Mouse (Mus musculus): ENCODE measurements around the gene Atp6v1c2. TPM values are rescaled to one million over a fixed set of nuclear protein-coding genes. Genes with fewer than 3 reads are reported as not detected.

Gene Atp6v1c2
- polyA plus RNA-seq, 1 experiment from 2014 or later: 0.62 TPM

DNA sequence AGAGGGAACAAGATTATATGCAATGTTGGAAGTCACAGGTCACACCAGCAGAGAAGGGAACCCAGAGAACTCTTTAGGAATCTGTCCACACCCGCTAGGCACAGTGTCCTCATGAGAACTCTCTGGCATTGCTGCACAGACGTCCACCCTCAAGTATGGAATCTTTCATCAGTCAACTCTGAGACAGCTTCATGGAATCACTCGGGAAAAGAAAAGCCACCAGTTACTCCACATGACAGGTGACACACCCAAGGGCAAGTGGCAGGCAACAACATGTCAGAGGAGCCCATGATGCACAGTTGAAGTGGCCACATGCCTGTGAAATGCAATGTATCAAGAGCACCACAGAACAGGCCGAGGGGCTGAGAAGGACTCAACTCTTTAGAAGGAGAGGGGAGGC is 11.2 kb downstream of the Atp6v1c2 start:
- no peak overlapping the region for H3K4me2 ChIP-seq (replicated peaks)
- no peak overlapping the region for H3K4me3 ChIP-seq (replicated peaks)
- H3K27ac ChIP-seq: no peak overlapping the region
- no peaks in the 10 kb centered on the region for H3K9me3 ChIP-seq
- 77% methylated on average over 4 of the region's 4 CpGs for WGBS
- ATAC-seq: no peak
- H3K4me1 ChIP-seq (replicated peaks): no peaks in the 10 kb centered on the region
- H3K36me3 ChIP-seq: no peaks in the 10 kb centered on the region
- H3K27me3 ChIP-seq: peaks cover 9% of the 10 kb centered on the region
- H3K9ac ChIP-seq (replicated peaks): no peak overlapping the region

DNA sequence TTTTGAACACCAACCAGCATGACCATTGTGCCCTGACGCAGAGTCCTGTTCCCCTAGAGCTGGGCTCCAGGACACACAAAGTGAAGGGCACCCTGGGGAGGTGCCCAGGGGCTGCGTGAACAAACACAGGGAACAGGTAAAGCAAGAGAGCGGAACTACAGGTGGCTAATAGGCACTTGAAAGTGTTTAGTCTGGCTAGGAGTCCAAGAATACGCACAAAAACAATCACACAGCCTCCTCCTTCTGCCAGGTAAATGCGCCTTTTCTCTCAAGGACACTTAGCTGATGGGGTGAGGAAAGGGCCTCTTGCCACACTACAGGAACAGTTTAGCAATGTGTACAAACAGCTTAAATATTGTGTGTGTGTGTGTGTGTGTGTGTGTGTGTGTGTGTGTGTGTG is 13.1 kb downstream of the Atp6v1c2 start:
- Histone ChIP-seq H3K4me3 (replicated peaks) (no peak overlapping the region), H3K27me3 (no peaks in the 10 kb centered on the region), H3K9me3 (no peaks in the 10 kb centered on the region), H3K27ac (no peak overlapping the region), H3K4me1 (replicated peaks) (no peaks in the 10 kb centered on the region), H3K4me2 (replicated peaks) (no peak overlapping the region), H3K9ac (replicated peaks) (no peak overlapping the region), H3K36me3 (no peaks in the 10 kb centered on the region)
- ATAC-seq: no peak
- 89% methylated on average over 5 of the region's 5 CpGs for WGBS

DNA sequence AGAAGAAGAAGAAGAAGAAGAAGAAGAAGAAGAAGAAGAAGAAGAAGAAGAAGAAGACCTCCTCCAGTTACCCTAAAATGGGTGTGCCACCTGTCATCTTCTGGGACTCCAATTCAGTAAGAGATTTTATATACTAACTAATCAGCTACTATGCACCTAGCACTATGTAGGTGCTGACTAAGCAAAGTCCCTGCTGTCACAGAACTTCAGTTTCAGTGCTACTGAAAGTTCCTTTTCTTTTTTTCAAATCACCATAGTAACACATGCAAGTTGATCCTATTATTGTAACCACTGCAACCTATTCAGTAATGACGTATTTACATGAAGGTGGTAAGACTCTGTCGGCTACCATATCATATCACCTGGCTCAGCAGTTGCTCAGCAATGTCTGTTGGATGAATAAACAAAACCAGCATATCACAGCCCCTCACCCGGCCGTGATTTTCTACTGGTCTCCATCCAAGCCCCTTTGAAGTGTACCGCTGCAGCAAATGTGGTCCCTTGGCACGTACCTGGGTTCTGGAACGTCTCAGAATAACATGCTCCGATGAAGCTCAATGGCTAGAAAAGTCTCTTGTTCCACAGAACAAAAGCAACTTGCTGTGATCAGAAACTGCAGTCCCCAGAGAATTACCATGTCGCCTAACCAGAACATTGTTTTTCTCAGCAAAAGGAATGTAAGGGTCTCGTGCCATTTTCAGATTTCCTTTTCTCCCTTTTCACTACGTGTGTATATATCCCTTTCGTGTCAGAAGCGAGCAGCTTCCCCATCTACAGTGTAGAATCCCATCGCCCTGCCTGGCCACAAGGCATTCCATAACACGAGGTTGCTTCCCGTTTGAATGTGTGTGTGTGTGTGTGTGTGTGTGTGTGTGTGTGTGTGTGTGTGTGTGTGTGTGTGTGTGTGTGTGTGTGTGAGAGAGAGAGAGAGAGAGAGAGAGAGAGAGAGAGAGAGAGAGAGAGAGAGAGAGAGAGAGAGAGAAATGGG is 18.0 kb downstream of the Atp6v1c2 start:
- ATAC-seq: no peak
- Histone ChIP-seq H3K9ac (replicated peaks) (no peak overlapping the region), H3K4me1 (replicated peaks) (no peaks in the 10 kb centered on the region), H3K4me3 (replicated peaks) (no peak overlapping the region), H3K4me2 (replicated peaks) (no peak overlapping the region), H3K27ac (no peak overlapping the region), H3K27me3 (no peaks in the 10 kb centered on the region), H3K9me3 (no peaks in the 10 kb centered on the region), H3K36me3 (no peaks in the 10 kb centered on the region)
- 39% methylated on average over 16 of the region's 16 CpGs for WGBS

DNA sequence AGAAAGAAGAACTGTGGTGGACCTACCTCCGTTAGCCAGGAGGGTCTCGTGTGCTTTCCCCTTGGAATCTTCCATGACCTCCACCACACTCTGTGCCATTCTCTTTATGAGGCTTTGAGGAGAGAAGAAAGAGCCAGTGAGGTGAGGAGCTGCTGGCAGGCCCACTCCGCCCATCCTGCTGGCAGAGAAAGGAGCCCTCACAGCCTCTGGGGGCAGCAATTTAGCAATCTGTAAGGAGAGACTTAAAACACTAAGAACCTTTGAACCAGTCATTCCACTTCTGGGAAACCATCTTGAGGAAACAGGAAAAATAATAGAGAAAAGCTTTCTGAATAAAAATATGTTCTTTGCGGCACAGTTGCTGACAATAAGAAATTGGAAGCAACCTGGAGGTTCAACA is 20.9 kb downstream of the Atp6v1c2 start:
- Histone ChIP-seq H3K9ac (replicated peaks) (no peak overlapping the region), H3K4me3 (replicated peaks) (no peak overlapping the region), H3K4me1 (replicated peaks) (no peaks in the 10 kb centered on the region), H3K36me3 (no peaks in the 10 kb centered on the region), H3K9me3 (no peaks in the 10 kb centered on the region), H3K27ac (no peak overlapping the region), H3K4me2 (replicated peaks) (no peak overlapping the region), H3K27me3 (no peaks in the 10 kb centered on the region)
- no peak for ATAC-seq
- WGBS: 42% methylated on average over 4 of the region's 4 CpGs

DNA sequence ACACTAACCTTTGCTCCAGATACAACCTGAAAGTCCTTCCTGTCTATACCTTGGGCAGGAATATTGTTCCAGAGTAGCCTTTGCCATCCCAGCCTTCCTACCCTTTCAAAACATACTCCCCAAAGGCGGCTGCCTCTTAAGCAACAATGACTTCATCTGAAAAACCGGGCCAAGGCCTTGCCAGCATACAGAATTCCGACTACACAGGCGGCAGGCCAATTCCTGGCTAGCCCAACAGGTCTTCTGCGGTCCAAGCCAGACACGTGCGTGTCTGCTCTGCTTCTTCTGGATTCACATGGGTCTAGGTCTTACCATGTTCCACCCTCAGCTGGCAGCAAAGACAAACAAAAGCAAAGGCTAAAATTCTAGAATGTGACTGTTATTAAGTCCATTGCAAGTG is 23.7 kb downstream of the Atp6v1c2 start:
- Histone ChIP-seq H3K27ac (no peak overlapping the region), H3K9me3 (no peaks in the 10 kb centered on the region), H3K9ac (replicated peaks) (no peak overlapping the region), H3K36me3 (no peaks in the 10 kb centered on the region), H3K27me3 (no peaks in the 10 kb centered on the region), H3K4me3 (replicated peaks) (no peak overlapping the region), H3K4me2 (replicated peaks) (no peak overlapping the region), H3K4me1 (replicated peaks) (no peaks in the 10 kb centered on the region)
- ATAC-seq: no peak
- WGBS: 87% methylated on average over 7 of the region's 7 CpGs

DNA sequence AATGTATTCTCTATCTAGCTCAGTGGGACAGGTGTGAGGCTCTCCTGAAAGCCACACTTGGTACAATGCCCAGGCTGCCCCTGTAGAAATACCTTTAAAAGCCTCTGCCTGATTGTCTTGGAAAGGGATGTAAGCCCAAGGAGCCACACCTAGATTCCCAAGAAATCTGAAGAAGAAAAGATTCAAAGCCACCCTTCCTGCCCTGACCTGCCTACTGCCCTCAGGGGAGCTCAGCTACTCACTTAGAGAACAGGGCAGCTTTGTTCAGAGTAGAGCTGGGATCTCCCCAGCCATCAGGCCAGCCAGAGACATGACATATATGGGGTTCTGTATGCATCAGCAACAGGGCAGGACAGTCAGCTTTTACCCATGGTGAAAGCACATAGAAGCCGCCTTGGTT is 29.3 kb downstream of the Atp6v1c2 start:
- WGBS: 100% methylated on average over 1 of the region's 1 CpGs
- no peaks in the 10 kb centered on the region for H3K9me3 ChIP-seq
- H3K27ac ChIP-seq: no peak overlapping the region
- H3K4me2 ChIP-seq (replicated peaks): no peak overlapping the region
- no peaks in the 10 kb centered on the region for H3K36me3 ChIP-seq
- no peak overlapping the region for H3K9ac ChIP-seq (replicated peaks)
- H3K4me1 ChIP-seq (replicated peaks): no peaks in the 10 kb centered on the region
- no peak for ATAC-seq
- no peak overlapping the region for H3K4me3 ChIP-seq (replicated peaks)
- no peaks in the 10 kb centered on the region for H3K27me3 ChIP-seq

DNA sequence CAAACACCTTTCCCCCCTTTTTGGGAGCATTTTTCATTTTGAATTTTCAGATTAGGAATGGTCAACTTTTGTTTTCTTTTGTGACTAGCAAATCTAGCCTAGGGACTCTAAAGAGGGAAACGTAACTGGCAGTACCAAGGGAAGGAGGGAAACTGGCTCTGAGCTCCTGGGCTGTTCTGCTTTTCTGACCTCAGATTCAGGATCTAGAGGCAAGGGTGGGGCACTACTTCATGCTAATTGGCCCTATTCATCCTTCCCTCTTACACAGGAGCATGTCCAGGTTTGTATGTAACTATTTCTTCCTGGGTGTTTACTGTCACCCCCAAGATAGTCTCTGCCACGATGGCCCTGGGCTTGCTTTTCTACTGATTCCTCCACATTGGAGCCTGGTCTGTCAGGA is 32.3 kb downstream of the Atp6v1c2 start:
- no peak for ATAC-seq

DNA sequence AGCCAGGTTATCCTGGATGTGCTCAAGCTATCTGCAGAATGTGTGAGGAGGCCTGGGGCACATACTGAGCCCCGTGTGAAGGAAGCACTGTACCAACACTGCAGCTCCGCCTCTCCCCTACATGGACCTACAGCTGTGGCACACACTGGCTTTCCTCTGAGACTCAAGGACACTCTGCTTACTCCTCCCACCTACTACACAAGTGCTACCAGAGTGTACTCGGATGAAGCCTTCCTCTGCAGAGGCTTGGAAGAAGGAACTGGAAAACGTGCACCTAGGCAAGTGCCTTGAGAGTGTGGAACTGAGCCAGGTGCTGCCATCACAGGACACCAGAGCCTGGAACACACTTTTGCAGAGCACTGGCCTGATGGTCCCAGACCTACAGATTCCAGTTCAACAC is 38.6 kb downstream of the Atp6v1c2 start:
- 75% methylated on average over 4 of the region's 4 CpGs for WGBS
- Histone ChIP-seq H3K27ac (no peak overlapping the region), H3K4me2 (replicated peaks) (no peak overlapping the region), H3K9ac (replicated peaks) (no peak overlapping the region), H3K36me3 (peaks cover 10% of the 10 kb centered on the region; the same call in 1 of the 2 replicates), H3K27me3 (no peaks in the 10 kb centered on the region), H3K4me1 (replicated peaks) (no peaks in the 10 kb centered on the region), H3K4me3 (replicated peaks) (no peak overlapping the region), H3K9me3 (no peaks in the 10 kb centered on the region)
- no peak for ATAC-seq

More for the DNA sequence above, 32.3 kb downstream of the Atp6v1c2 start:
- Histone ChIP-seq H3K27me3 (no peaks in the 10 kb centered on the region), H3K36me3 (no peaks in the 10 kb centered on the region), H3K9me3 (no peaks in the 10 kb centered on the region), H3K4me2 (replicated peaks) (no peak overlapping the region), H3K9ac (replicated peaks) (no peak overlapping the region), H3K4me3 (replicated peaks) (no peak overlapping the region), H3K4me1 (replicated peaks) (no peaks in the 10 kb centered on the region), H3K27ac (no peak overlapping the region)
- 85% methylated on average over 2 of the region's 2 CpGs for WGBS

DNA sequence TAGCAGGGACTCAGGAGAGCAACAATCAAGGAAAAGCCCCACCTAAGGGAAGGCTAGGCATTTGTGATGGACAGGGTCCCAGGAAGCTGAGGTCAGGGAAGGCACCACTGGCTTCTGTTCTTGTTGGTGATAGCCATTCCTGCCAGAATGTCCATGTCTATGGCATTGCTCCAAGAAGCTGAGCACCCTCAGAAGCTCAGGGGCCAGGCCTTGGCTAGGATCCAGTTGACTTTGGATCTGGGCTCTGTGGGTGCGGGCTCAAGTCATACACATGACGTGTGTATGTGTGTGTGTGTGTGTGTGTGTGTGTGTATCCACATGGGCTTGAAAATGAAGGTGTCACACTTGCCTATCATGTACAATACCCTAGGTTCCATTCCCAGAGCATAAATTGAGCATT is 39.2 kb downstream of the Atp6v1c2 start:
- H3K27ac ChIP-seq: no peak overlapping the region

DNA sequence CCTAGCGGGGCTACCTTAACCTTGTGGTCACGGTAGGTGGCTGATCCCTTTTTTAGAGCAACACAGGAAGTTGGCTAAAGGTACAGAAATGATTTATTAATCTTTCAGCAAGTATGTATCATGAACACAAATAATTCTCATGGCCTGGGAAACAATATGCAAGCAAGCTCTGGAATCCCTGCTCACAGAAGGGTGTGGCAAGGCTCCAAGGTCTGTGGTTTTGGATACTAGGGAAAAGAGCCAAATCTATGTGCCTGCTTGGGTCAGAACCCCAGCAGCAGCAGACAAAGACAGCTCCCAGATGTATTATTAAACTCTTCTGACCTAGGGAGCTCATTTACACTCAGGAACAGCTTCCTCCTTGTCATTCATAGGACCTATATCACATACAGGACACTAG is 40.1 kb downstream of the Atp6v1c2 start:
- H3K4me3 ChIP-seq (replicated peaks): no peak overlapping the region
- WGBS: 82% methylated on average over 2 of the region's 2 CpGs
- H3K9me3 ChIP-seq: no peaks in the 10 kb centered on the region
- H3K27me3 ChIP-seq: no peaks in the 10 kb centered on the region
- no peak for ATAC-seq
- peaks cover 25% of the 10 kb centered on the region for H3K36me3 ChIP-seq
- no peak overlapping the region for H3K4me2 ChIP-seq (replicated peaks)
- no peak overlapping the region for H3K9ac ChIP-seq (replicated peaks)
- H3K27ac ChIP-seq: no peak overlapping the region
- no peaks in the 10 kb centered on the region for H3K4me1 ChIP-seq (replicated peaks)

More for the DNA sequence above, 39.2 kb downstream of the Atp6v1c2 start:
- ATAC-seq: no peak
- no peak overlapping the region for H3K4me2 ChIP-seq (replicated peaks)
- H3K36me3 ChIP-seq: peaks cover 16% of the 10 kb centered on the region
- no peaks in the 10 kb centered on the region for H3K27me3 ChIP-seq
- WGBS: 93% methylated on average over 2 of the region's 2 CpGs
- H3K9me3 ChIP-seq: no peaks in the 10 kb centered on the region
- H3K4me1 ChIP-seq (replicated peaks): no peaks in the 10 kb centered on the region
- H3K4me3 ChIP-seq (replicated peaks): no peak overlapping the region
- no peak overlapping the region for H3K9ac ChIP-seq (replicated peaks)

DNA sequence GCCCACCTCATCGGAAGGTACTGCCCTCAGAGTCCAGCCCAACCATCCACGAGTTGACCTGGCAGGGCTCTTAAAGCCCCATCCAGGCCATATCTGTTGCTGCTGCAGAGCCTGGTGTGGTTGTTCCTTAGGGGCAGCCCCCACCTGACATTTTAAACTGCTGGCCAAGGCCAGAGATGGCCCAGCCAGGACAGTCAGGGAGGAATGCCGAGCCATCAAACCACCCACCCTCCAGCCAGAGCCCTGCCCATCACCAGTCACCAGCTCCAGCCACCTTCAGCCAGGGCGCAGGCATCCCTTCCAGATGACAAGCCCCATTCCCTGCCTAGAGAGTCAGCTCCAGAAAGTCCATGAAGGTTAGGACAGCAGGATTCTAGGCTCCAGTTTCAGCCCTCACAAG is 40.7 kb downstream of the Atp6v1c2 start:
- Histone ChIP-seq H3K4me1 (replicated peaks) (no peaks in the 10 kb centered on the region), H3K9me3 (no peaks in the 10 kb centered on the region), H3K9ac (replicated peaks) (no peak overlapping the region), H3K4me2 (replicated peaks) (no peak overlapping the region), H3K27me3 (no peaks in the 10 kb centered on the region), H3K36me3 (peaks cover 30% of the 10 kb centered on the region), H3K27ac (no peak overlapping the region), H3K4me3 (replicated peaks) (no peak overlapping the region)
- 86% methylated on average over 4 of the region's 4 CpGs for WGBS
- no peak for ATAC-seq

DNA sequence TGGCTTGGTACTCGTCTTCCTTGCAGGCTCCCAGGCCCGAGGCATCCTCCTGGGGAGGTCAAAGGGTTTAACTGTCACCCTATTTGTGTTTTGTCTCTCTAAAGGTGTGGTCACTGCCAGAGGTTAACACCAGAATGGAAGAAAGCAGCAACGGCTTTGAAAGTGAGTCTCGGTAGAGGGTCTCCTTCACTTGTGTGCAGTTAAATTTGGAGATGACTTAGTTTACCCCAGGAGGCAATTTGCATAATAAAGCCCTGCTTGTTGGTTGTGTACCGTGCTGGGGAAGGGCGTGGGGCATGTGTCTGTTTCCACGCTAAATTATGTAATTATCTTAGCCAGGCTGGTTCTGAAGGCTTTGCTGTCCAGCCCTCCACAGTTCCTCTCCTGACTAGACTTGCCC is 55.3 kb downstream of the Atp6v1c2 start:
- ATAC-seq: no peak
- no peak overlapping the region for H3K9ac ChIP-seq (replicated peaks)
- H3K4me2 ChIP-seq (replicated peaks): no peak overlapping the region
- H3K27me3 ChIP-seq: no peaks in the 10 kb centered on the region
- WGBS: 66% methylated on average over 7 of the region's 7 CpGs
- no peak overlapping the region for H3K4me3 ChIP-seq (replicated peaks)
- peaks cover 93% of the 10 kb centered on the region for H3K36me3 ChIP-seq
- no peak overlapping the region for H3K27ac ChIP-seq
- H3K4me1 ChIP-seq (replicated peaks): peaks cover 37% of the 10 kb centered on the region
- no peaks in the 10 kb centered on the region for H3K9me3 ChIP-seq

DNA sequence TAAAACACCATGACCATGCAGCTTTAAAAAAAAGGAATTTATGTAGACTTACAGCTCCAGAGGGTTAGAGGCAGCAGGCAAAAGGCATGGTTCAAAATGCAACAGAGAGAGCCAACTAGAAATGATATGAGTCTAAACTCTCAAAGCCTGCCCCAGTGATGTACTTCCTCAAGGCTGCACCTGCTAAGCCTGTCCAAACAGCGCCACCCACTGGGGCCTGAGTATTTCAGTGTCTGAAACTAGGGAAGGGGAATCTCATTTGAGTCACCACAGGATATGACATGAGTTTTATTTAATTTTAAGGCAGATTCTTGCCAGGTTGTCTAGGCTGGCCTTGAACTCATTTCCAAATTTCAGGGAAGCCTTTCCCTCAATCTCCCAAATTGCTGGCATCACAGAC is 57.9 kb downstream of the Atp6v1c2 start:
- Histone ChIP-seq H3K27me3 (no peaks in the 10 kb centered on the region), H3K9me3 (no peaks in the 10 kb centered on the region), H3K4me3 (replicated peaks) (no peak overlapping the region), H3K9ac (replicated peaks) (no peak overlapping the region), H3K27ac (no peak overlapping the region), H3K36me3 (peaks cover 70% of the 10 kb centered on the region), H3K4me1 (replicated peaks) (peaks cover 54% of the 10 kb centered on the region), H3K4me2 (replicated peaks) (no peak overlapping the region)
- WGBS: 72% methylated on average over 1 of the region's 1 CpGs
- no peak for ATAC-seq
